Mouse (Mus musculus) spleen, adult 2 months (tissue): Measurements from ENCODE around the gene Hist1h3b. TPM values are rescaled to one million over a fixed set of nuclear protein-coding genes. Genes with fewer than 3 reads are reported as not detected.
A peak's percentile ranks its signal among the peaks of the same experiment; 100 is the strongest.
"Not testable (repeated sequence)": the region's sequence is repeated elsewhere in the genome, so short reads cannot be mapped to it uniquely, and the experiment has no call there.

Source experiments
- DNase-seq, 2 experiments: peaks; one replicate each; pipeline versions ENCODE4 v3.0.0 to v3.0.0-alpha.2; 2012 to 2021; ENCODE audit warnings: low spot score in 2 of 2, low read depth in 1 of 2
- H3K27ac ChIP-seq: fragments of 200-500 bp; 2 replicates; pipeline ENCODE4 v1.5.1; 2012; ENCODE audit warnings: low read length, inconsistent platforms; ENCODE audit not compliant: insufficient read depth
- H3K27me3 ChIP-seq: fragments of 200-500 bp; 2 replicates; pipeline ENCODE4 v1.6.1; 2012; ENCODE audit warnings: mild to moderate bottlenecking, moderate library complexity, low read length, inconsistent platforms; ENCODE audit not compliant: control insufficient read depth, insufficient read depth
- H3K36me3 ChIP-seq: fragments of 200-500 bp; 2 replicates; pipeline ENCODE4 v1.6.1; 2012; ENCODE audit warnings: mild to moderate bottlenecking, low read length, inconsistent platforms; ENCODE audit not compliant: control insufficient read depth, insufficient read depth
- H3K4me1 ChIP-seq: fragments of 200-500 bp; 2 replicates; pipeline ENCODE4 v1.6.1; 2011; ENCODE audit warnings: inconsistent platforms; ENCODE audit not compliant: control insufficient read depth, insufficient read depth, insufficient read length
- H3K4me3 ChIP-seq: fragments of 200-500 bp; 2 replicates; pipeline ENCODE4 v1.5.1; 2011; ENCODE audit warnings: mild to moderate bottlenecking, inconsistent platforms; ENCODE audit not compliant: insufficient read depth, insufficient read length; ENCODE audit errors: extremely low read depth
- CTCF ChIP-seq: fragments of 200-500 bp; IDR thresholded peaks from 2 replicates; pipeline ENCODE4 v1.5.1; 2011; ENCODE audit warnings: mild to moderate bottlenecking, inconsistent platforms; ENCODE audit not compliant: insufficient read depth, insufficient read length, insufficient replicate concordance; ENCODE audit errors: extremely low read depth
- POLR2A ChIP-seq: fragments of 200-500 bp; IDR thresholded peaks from 2 replicates; pipeline ENCODE4 v1.6.1; 2011; ENCODE audit warnings: low read depth, low read length, inconsistent platforms
- WGBS: fragments of 180-500 bp; shearing (Covaris S2); methylation state at CpG from one replicate; pipeline ENCODE4 v1.1.7; 2018; 5-methylcytosine and 5-hydroxymethylcytosine counted together
- polyA plus RNA-seq: library from polyadenylated mRNA; depleted of rRNA; stranded (reverse); fragments of >200 nt; gene quantifications from 2 replicates; pipeline ENCODE4 v1.2.3, GENCODE M21; 2012

Gene Hist1h3b
- polyA plus RNA-seq, 1 experiment: 54.9 TPM

GRCm38 (mm10) chr13:23760240-23760971, 8.3 kb downstream of the Hist1h3b start:
- DNase-seq: no peak
- Histone ChIP-seq H3K36me3 (no peaks in the 10 kb centered on the region), H3K27me3 (no peaks in the 10 kb centered on the region), H3K27ac (peak overlapping the region; percentile 86), H3K4me1 (peaks cover 2% of the 10 kb centered on the region; the same call in 1 of the 2 replicates), H3K4me3 (peak overlapping the region; percentile 60)
- TF ChIP-seq CTCF (no peak), POLR2A (no peak)
- 1% methylated on average over 26 of the region's 27 CpGs for WGBS

GRCm38 (mm10) chr13:23760972-23761864, 9.2 kb downstream of the Hist1h3b start, which contains the start of gene Hist1h4a:
Hist1h4a (minus strand) TSS chr13:23761230.
- Histone ChIP-seq H3K27ac (peak within 1 kb of the TSS; percentile 86), H3K27me3 (no peaks in the 10 kb centered on the region), H3K4me1 (peaks cover 2% of the 10 kb centered on the region; the same call in 1 of the 2 replicates), H3K4me3 (peak within 1 kb of the TSS; percentile 60), H3K36me3 (no peaks in the 10 kb centered on the region)
- no peak for TF ChIP-seq CTCF
- peak; percentile 35; the same call in 1 of the 2 replicates for TF ChIP-seq POLR2A
- WGBS: 1% methylated on average over 70 of the region's 72 CpGs
- DNase-seq: peak; percentile 97 to 98

- WGBS: under 1% methylated on average over 38 of the region's 52 CpGs
- peak; percentile 66 for TF ChIP-seq POLR2A
- Histone ChIP-seq H3K4me3 (peak within 1 kb of the TSS; percentile 60), H3K27ac (peak within 1 kb of the TSS; percentile 86)
- not testable (repeated sequence) for H3K36me3 ChIP-seq, H3K27me3 ChIP-seq, H3K4me1 ChIP-seq
- peak; percentile 65 to 88 for DNase-seq
Measured at GRCm38 (mm10) chr13:23761871-23762821, 10.1 kb downstream of the Hist1h3b start, which contains the start of gene Hist1h3a. Hist1h3a (minus strand) TSS chr13:23762386.

GRCm38 (mm10) chr13:23763242-23763585, 11.1 kb downstream of the Hist1h3b start:
- no peaks in the 10 kb centered on the region; the same call in 1 of the 2 replicates for H3K4me1 ChIP-seq
- no peak for DNase-seq
- no peaks in the 10 kb centered on the region for H3K27me3 ChIP-seq
- no peak overlapping the region; the same call in 1 of the 2 replicates for H3K4me3 ChIP-seq
- H3K36me3 ChIP-seq: no peaks in the 10 kb centered on the region
- peak overlapping the region; percentile 79 for H3K27ac ChIP-seq
- under 1% methylated on average over 10 of the region's 10 CpGs for WGBS
- no peak for TF ChIP-seq POLR2A
- no peak for TF ChIP-seq CTCF

- Histone ChIP-seq H3K36me3 (no peaks in the 10 kb centered on the region), H3K4me1 (no peaks in the 10 kb centered on the region; the same call in 1 of the 2 replicates), H3K4me3 (peak within 1 kb of the TSS; percentile 67), H3K27ac (peak within 1 kb of the TSS; percentile 79), H3K27me3 (no peaks in the 10 kb centered on the region)
- WGBS: 3% methylated on average over 34 of the region's 34 CpGs
- TF ChIP-seq CTCF: no peak
- peak; percentile 66 for TF ChIP-seq POLR2A
- peak; percentile 80 to 81 for DNase-seq
Measured at GRCm38 (mm10) chr13:23763586-23764323, 11.7 kb downstream of the Hist1h3b start, which contains the start of gene Hist1h1a. Hist1h1a (plus strand) TSS chr13:23763666.
